In the genomic region with DNA sequence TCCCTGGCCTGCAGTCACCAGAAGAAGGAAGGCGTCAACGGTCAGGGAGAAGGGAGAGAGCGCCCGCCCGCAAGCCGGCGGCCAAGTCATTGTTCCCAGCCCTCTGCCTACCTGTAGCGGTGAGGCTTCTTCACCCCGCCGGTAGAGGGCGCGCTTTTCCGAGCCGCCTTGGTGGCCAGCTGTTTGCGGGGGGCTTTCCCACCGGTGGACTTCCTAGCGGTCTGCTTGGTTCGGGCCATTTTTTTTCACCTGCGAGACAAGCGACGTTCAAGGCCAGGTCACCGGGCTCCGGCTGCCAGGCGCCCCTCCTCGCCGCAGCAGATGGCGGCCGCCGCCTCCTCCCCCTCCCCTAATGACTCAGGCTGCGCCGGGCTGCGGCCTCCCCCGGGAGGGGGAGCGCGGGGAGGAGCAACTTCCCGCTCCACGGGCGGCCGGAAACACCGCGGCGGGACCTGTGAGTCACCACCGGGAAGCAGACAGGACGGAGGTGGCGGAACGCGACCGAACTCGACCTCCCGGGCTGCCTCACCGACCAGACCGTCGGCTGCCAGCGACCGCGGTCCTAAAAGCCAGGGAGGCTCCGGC, we compare ENCODE assay signal across 8 mouse cellular contexts. TPM values are rescaled to one million over a fixed set of nuclear protein-coding genes. Genes with fewer than 3 reads are reported as not detected.
DNase-seq lines count a peak whose midpoint lies in the region; ATAC-seq lines count a peak whose summit lies in the region.

No protein-coding gene starts in this region.

- peaks cover 17% of the 10 kb centered on the region for H3K36me3 ChIP-seq in embryonic facial prominence, embryonic 12.5 days
- H3K36me3 ChIP-seq in heart, embryonic 10.5 days: peaks cover 24% of the 10 kb centered on the region
- peaks cover 23% of the 10 kb centered on the region for H3K36me3 ChIP-seq in limb, embryonic 12.5 days
- H3K36me3 ChIP-seq in midbrain, embryonic 12.5 days: 0 out of 2 replicates have a peak, but pooled peaks cover 10% of the 10 kb centered on the region

- peak overlapping the region; percentile 100 for H3K27ac ChIP-seq in embryonic facial prominence, embryonic 12.5 days
- H3K27ac ChIP-seq in heart, embryonic 10.5 days: peak overlapping the region; percentile 99
- peak overlapping the region; percentile 100 for H3K27ac ChIP-seq in limb, embryonic 12.5 days
- peak overlapping the region; percentile 99 for H3K27ac ChIP-seq in midbrain, embryonic 12.5 days (replicated peaks)

- peak overlapping the region; percentile 100 for H3K9ac ChIP-seq in embryonic facial prominence, embryonic 12.5 days
- H3K9ac ChIP-seq in limb, embryonic 12.5 days (replicated peaks): peak overlapping the region; percentile 100
- H3K9ac ChIP-seq in midbrain, embryonic 12.5 days (replicated peaks): peak overlapping the region; percentile 100

- H3K4me3 ChIP-seq in embryonic facial prominence, embryonic 12.5 days: peak overlapping the region; percentile 95
- peak overlapping the region; percentile 96 for H3K4me3 ChIP-seq in heart, embryonic 10.5 days
- peak overlapping the region; percentile 96 for H3K4me3 ChIP-seq in limb, embryonic 12.5 days (replicated peaks)
- peak overlapping the region; percentile 83 for H3K4me3 ChIP-seq in midbrain, embryonic 12.5 days

- no peaks in the 10 kb centered on the region for H3K9me3 ChIP-seq in embryonic facial prominence, embryonic 12.5 days
- H3K9me3 ChIP-seq in heart, embryonic 10.5 days: no peaks in the 10 kb centered on the region
- H3K9me3 ChIP-seq in limb, embryonic 12.5 days: no peaks in the 10 kb centered on the region
- no peaks in the 10 kb centered on the region for H3K9me3 ChIP-seq in midbrain, embryonic 12.5 days

- WGBS in embryonic facial prominence, embryonic 12.5 days: under 1% methylated on average over 55 of the region's 57 CpGs
- under 1% methylated on average over 57 of the region's 57 CpGs for WGBS in heart, embryonic 10.5 days
- under 1% methylated on average over 57 of the region's 57 CpGs for WGBS in limb, embryonic 12.5 days
- WGBS in midbrain, embryonic 12.5 days: under 1% methylated on average over 53 of the region's 57 CpGs

- peak overlapping the region; percentile 67 for H3K4me2 ChIP-seq in embryonic facial prominence, embryonic 12.5 days (replicated peaks)
- H3K4me2 ChIP-seq in limb, embryonic 12.5 days: peak overlapping the region; percentile 66
- H3K4me2 ChIP-seq in midbrain, embryonic 12.5 days (replicated peaks): peak overlapping the region; percentile 59

- DNase-seq in ovary, adult 18-20 months (ENCODE audit: low spot score): peak; percentile 80
- no peak for DNase-seq in ovary, postnatal 10 days (ENCODE audit: low spot score)
- peak; percentile 89 for DNase-seq in heart, embryonic 10.5 days (ENCODE audit: low spot score)
- DNase-seq in kidney, adult 9 months: peak; percentile 79
- peak; percentile 63 to 79 for DNase-seq in spleen, postnatal 14 days (ENCODE audit: low spot score in 2 of 2)

- H3K27me3 ChIP-seq in embryonic facial prominence, embryonic 12.5 days: no peaks in the 10 kb centered on the region
- no peaks in the 10 kb centered on the region for H3K27me3 ChIP-seq in heart, embryonic 10.5 days (ENCODE audit: insufficient read depth, poor library complexity, severe bottlenecking)
- no peaks in the 10 kb centered on the region for H3K27me3 ChIP-seq in limb, embryonic 12.5 days
- no peaks in the 10 kb centered on the region for H3K27me3 ChIP-seq in midbrain, embryonic 12.5 days

- ATAC-seq in embryonic facial prominence, embryonic 12.5 days (ENCODE audit: insufficient number of reproducible peaks, insufficient read depth, low FRiP score, low TSS enrichment): peak; percentile 17
- peak; percentile 70 for ATAC-seq in limb, embryonic 12.5 days (ENCODE audit: insufficient number of reproducible peaks, insufficient read depth, low FRiP score, low TSS enrichment, low read depth)
- peak; percentile 67 for ATAC-seq in midbrain, embryonic 12.5 days (ENCODE audit: low FRiP score, low read depth)

- no peaks in the 10 kb centered on the region for H3K4me1 ChIP-seq in embryonic facial prominence, embryonic 12.5 days
- no peaks in the 10 kb centered on the region for H3K4me1 ChIP-seq in heart, embryonic 10.5 days
- H3K4me1 ChIP-seq in limb, embryonic 12.5 days (replicated peaks): peaks cover 14% of the 10 kb centered on the region
- H3K4me1 ChIP-seq in midbrain, embryonic 12.5 days: peaks cover 12% of the 10 kb centered on the region

RNA-seq across cellular contexts. Expression of a gene that starts 3.9 kb away (rescaled TPM):
- polyA plus RNA-seq in embryonic facial prominence, embryonic 12.5 days (2016; fragmentation: Nextera tagmentation; extraction: Ambion mirVana): 2,246 and 2,293 TPM in 2 replicates
- polyA plus RNA-seq in heart, embryonic 10.5 days (2016; fragmentation: Nextera tagmentation; extraction: Ambion mirVana): 684 and 1,078 TPM in 2 replicates
- 2,405 and 2,474 TPM in 2 replicates for polyA plus RNA-seq in limb, embryonic 12.5 days (2016; fragmentation: Nextera tagmentation; extraction: Ambion mirVana)
- 2,249 and 2,254 TPM in 2 replicates for polyA plus RNA-seq in midbrain, embryonic 12.5 days (2016; fragmentation: Nextera tagmentation; extraction: Ambion mirVana)

RNA-seq across cellular contexts. Expression of a gene that starts 6.3 kb away (rescaled TPM):
- polyA plus RNA-seq in embryonic facial prominence, embryonic 12.5 days (2016; fragmentation: Nextera tagmentation; extraction: Ambion mirVana): 43.6 and 44.1 TPM in 2 replicates
- polyA plus RNA-seq in heart, embryonic 10.5 days (2016; fragmentation: Nextera tagmentation; extraction: Ambion mirVana): 33.3 and 37.1 TPM in 2 replicates
- 50.0 and 51.8 TPM in 2 replicates for polyA plus RNA-seq in limb, embryonic 12.5 days (2016; fragmentation: Nextera tagmentation; extraction: Ambion mirVana)
- 50.3 and 51.5 TPM in 2 replicates for polyA plus RNA-seq in midbrain, embryonic 12.5 days (2016; fragmentation: Nextera tagmentation; extraction: Ambion mirVana)

RNA-seq across cellular contexts. Expression of a gene that starts 11.3 kb away (rescaled TPM):
- polyA plus RNA-seq in embryonic facial prominence, embryonic 12.5 days (2016; fragmentation: Nextera tagmentation; extraction: Ambion mirVana): 165 and 169 TPM in 2 replicates
- polyA plus RNA-seq in heart, embryonic 10.5 days (2016; fragmentation: Nextera tagmentation; extraction: Ambion mirVana): 202 and 273 TPM in 2 replicates
- polyA plus RNA-seq in limb, embryonic 12.5 days (2016; fragmentation: Nextera tagmentation; extraction: Ambion mirVana): 181 and 182 TPM in 2 replicates
- 75.3 and 92.6 TPM in 2 replicates for polyA plus RNA-seq in midbrain, embryonic 12.5 days (2016; fragmentation: Nextera tagmentation; extraction: Ambion mirVana)

RNA-seq across cellular contexts. Expression of a gene that starts 49.4 kb away (rescaled TPM):
- 4.1 and 4.2 TPM in 2 replicates for polyA plus RNA-seq in embryonic facial prominence, embryonic 12.5 days (2016; fragmentation: Nextera tagmentation; extraction: Ambion mirVana)
- polyA plus RNA-seq in heart, embryonic 10.5 days (2016; fragmentation: Nextera tagmentation; extraction: Ambion mirVana): 0.67 and 1.1 TPM in 2 replicates
- polyA plus RNA-seq in limb, embryonic 12.5 days (2016; fragmentation: Nextera tagmentation; extraction: Ambion mirVana): 3.1 and 3.9 TPM in 2 replicates
- 0.59 and 1.3 TPM in 2 replicates for polyA plus RNA-seq in midbrain, embryonic 12.5 days (2016; fragmentation: Nextera tagmentation; extraction: Ambion mirVana)

RNA-seq across cellular contexts. Expression of a gene that starts 53.9 kb away (rescaled TPM):
- 1.3 and 1.8 TPM in 2 replicates for polyA plus RNA-seq in embryonic facial prominence, embryonic 12.5 days (2016; fragmentation: Nextera tagmentation; extraction: Ambion mirVana)
- 6.1 and 7.2 TPM in 2 replicates for polyA plus RNA-seq in heart, embryonic 10.5 days (2016; fragmentation: Nextera tagmentation; extraction: Ambion mirVana)
- 1.4 and 1.7 TPM in 2 replicates for polyA plus RNA-seq in limb, embryonic 12.5 days (2016; fragmentation: Nextera tagmentation; extraction: Ambion mirVana)
- polyA plus RNA-seq in midbrain, embryonic 12.5 days (2016; fragmentation: Nextera tagmentation; extraction: Ambion mirVana): 0.92 and 1.3 TPM in 2 replicates

Comparison
In these comparisons a context has a peak if more than half of its experiments do, and no peak if none do; other contexts are left out.
1. ATAC-seq: peak in every context shown above with its lines; median percentile 70 in limb, embryonic 12.5 days; 67 in midbrain, embryonic 12.5 days; 17 in embryonic facial prominence, embryonic 12.5 days.